Mouse (Mus musculus) thymus, adult 2 months (tissue): ENCODE data around the gene Pip5k1b.

Experiments used
- CTCF ChIP-seq: fragments of 200-500 bp; IDR thresholded peaks from 2 replicates; pipeline ENCODE4 v1.5.1; 2012; ENCODE audit warnings: mild to moderate bottlenecking, control low read depth, low read length, moderate library complexity, borderline replicate concordance; ENCODE audit not compliant: control insufficient read depth, poor library complexity, insufficient read depth; ENCODE audit errors: extremely low read depth
- POLR2A ChIP-seq: fragments of 200-500 bp; IDR thresholded peaks from 2 replicates; pipeline ENCODE4 v1.6.1; 2012; ENCODE audit warnings: mild to moderate bottlenecking, low read length, control low read depth, moderate library complexity; ENCODE audit not compliant: control insufficient read depth, poor library complexity, insufficient read depth; ENCODE audit errors: extremely low read depth

- TF ChIP-seq POLR2A (peak; percentile 42; the same call in 1 of the 2 replicates), CTCF (no peak)
Observed at GRCm38 (mm10) chr19:24554911-24555465, 684 bp downstream of the Pip5k1b start.
